Mouse (Mus musculus) heart, postnatal 0 days (tissue): ENCODE measurements around the gene Ybx2.

Experiments used
- CTCF ChIP-seq: IDR thresholded peaks from 2 replicates; pipeline ENCODE4 v1.5.1; 2016; ENCODE audit warnings: antibody characterized with exemption, control low read depth, low read depth
- EP300 ChIP-seq: IDR thresholded peaks from 2 replicates; pipeline ENCODE4 v1.6.1; 2016; ENCODE audit warnings: antibody characterized with exemption, low read depth

GRCm38 (mm10) chr11:69953267-69953915 lies 17.8 kb downstream of the Ybx2 start:
- no peak for TF ChIP-seq CTCF
- no peak for TF ChIP-seq EP300
